Mouse (Mus musculus) midbrain, embryonic 11.5 days (tissue): Measurements from ENCODE around the gene Stk4. TPM values are rescaled to one million over a fixed set of nuclear protein-coding genes. Genes with fewer than 3 reads are reported as not detected.

Experiments used
- ATAC-seq: fragments of 200-750 bp; cut with Nextera tagmentation; 2 replicates; pipeline ENCODE4 v1.8.0; 2017; ENCODE audit warnings: moderate TSS enrichment, moderate library complexity; ENCODE audit not compliant: low FRiP score
- DNase-seq: peaks from one replicate; pipeline ENCODE4 v3.0.0; 2015; ENCODE audit warnings: low spot score; ENCODE audit errors: missing footprints
- H3K27ac ChIP-seq: fragments of 300-500 bp; sonication (generic); 2 replicates; pipeline ENCODE4 v1.5.1; 2014; ENCODE audit warnings: low read depth, low read length
- H3K27me3 ChIP-seq: fragments of 300-500 bp; sonication (generic); 2 replicates; pipeline ENCODE4 v1.6.1; 2014; ENCODE audit warnings: mild to moderate bottlenecking, low read length, moderate library complexity, mixed read lengths; ENCODE audit not compliant: control insufficient read depth, insufficient read depth
- H3K36me3 ChIP-seq: fragments of 300-500 bp; sonication (generic); 2 replicates; pipeline ENCODE4 v1.6.1; 2014; ENCODE audit warnings: mild to moderate bottlenecking, low read length, moderate library complexity, mixed read lengths; ENCODE audit not compliant: control insufficient read depth, insufficient read depth
- H3K4me1 ChIP-seq: fragments of 300-500 bp; sonication (generic); 2 replicates; pipeline ENCODE4 v1.6.1; 2014; ENCODE audit warnings: low read length; ENCODE audit not compliant: control insufficient read depth, insufficient read depth
- H3K4me2 ChIP-seq: fragments of 300-500 bp; sonication (generic); 2 replicates; pipeline ENCODE4 v1.6.1; 2014; ENCODE audit warnings: mild to moderate bottlenecking, moderate library complexity
- H3K4me3 ChIP-seq: fragments of 300-500 bp; sonication (generic); 2 replicates; pipeline ENCODE4 v1.5.1; 2014; ENCODE audit warnings: low read depth, low read length
- H3K9ac ChIP-seq: fragments of 300-500 bp; sonication (generic); 2 replicates; pipeline ENCODE4 v1.6.1; 2014; ENCODE audit warnings: low read length
- H3K9me3 ChIP-seq: fragments of 300-500 bp; sonication (generic); 2 replicates; pipeline ENCODE4 v1.6.1; 2016; ENCODE audit warnings: low read length; ENCODE audit not compliant: control insufficient read depth
- WGBS: fragments of 180-500 bp; shearing (Covaris S2); extraction: QIAGEN DNeasy Blood & Tissue Kit; methylation state at CpG from one replicate; pipeline ENCODE4 v1.1.7; 2014; 5-methylcytosine and 5-hydroxymethylcytosine counted together
- polyA plus RNA-seq: library from polyadenylated mRNA; unstranded; fragments of >200 nt; fragmentation: Nextera tagmentation; extraction: Ambion mirVana; gene quantifications from 2 replicates; pipeline ENCODE4 v1.2.1, GENCODE M21; 2014

Gene Stk4
- polyA plus RNA-seq, 1 experiment from 2014 or later, result 33.2 TPM

DNA sequence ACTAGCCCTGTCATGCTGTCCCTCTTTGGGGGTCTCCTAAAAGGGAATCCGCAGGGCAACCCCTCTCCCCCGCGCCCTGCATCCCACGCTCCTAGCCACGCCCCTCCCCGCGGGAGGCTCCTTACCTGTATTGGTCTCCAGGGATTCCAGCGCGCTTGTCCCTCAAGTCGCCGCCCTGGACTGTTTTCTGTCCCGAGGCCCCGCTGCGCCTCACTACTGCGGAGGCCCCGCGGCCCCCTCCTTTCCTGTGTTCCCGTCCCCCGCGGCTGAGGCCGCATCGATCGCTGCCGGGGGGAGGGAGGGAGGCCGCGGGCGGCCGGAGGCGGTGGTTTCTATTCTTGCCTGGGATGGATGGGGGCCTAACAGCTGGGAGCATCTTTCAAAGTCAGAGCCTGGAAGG lies 100.8 kb downstream of the Stk4 start, which contains the start of gene Kcns1:
Gene Kcns1 (minus strand): TSS at position 212 of the 400 bp plus-strand sequence.
- H3K9ac ChIP-seq, result peak within 1 kb of the TSS; percentile 45; the same call in 1 of the 2 replicates
- peak within 1 kb of the TSS; percentile 59 for H3K4me2 ChIP-seq
- peaks cover 55% of the 10 kb centered on the region for H3K27me3 ChIP-seq
- peaks cover 14% of the 10 kb centered on the region for H3K4me1 ChIP-seq
- H3K36me3 ChIP-seq, result no peaks in the 10 kb centered on the region
- peak within 1 kb of the TSS; percentile 32 for H3K4me3 ChIP-seq
- H3K27ac ChIP-seq, result no peak within 1 kb of the TSS
- no peak for DNase-seq
- WGBS, result 1% methylated on average over 25 of the region's 29 CpGs
- no peaks in the 10 kb centered on the region for H3K9me3 ChIP-seq
- ATAC-seq, result peak; percentile 54; the same call in 1 of the 2 replicates

- peaks cover 12% of the 10 kb centered on the region for H3K4me1 ChIP-seq
- H3K27me3 ChIP-seq, result peaks cover 36% of the 10 kb centered on the region
- H3K4me2 ChIP-seq, result no peak overlapping the region
- H3K9me3 ChIP-seq, result no peaks in the 10 kb centered on the region
- no peak overlapping the region for H3K9ac ChIP-seq
- 77% methylated on average over 3 of the region's 3 CpGs for WGBS
- H3K27ac ChIP-seq, result no peak overlapping the region
- no peak for DNase-seq
- H3K36me3 ChIP-seq, result no peaks in the 10 kb centered on the region
- ATAC-seq, result no peak
- no peak overlapping the region for H3K4me3 ChIP-seq
These were observed 103.3 kb downstream of the Stk4 start for GRCm38 (mm10) chr2:164173394-164173793.

DNA sequence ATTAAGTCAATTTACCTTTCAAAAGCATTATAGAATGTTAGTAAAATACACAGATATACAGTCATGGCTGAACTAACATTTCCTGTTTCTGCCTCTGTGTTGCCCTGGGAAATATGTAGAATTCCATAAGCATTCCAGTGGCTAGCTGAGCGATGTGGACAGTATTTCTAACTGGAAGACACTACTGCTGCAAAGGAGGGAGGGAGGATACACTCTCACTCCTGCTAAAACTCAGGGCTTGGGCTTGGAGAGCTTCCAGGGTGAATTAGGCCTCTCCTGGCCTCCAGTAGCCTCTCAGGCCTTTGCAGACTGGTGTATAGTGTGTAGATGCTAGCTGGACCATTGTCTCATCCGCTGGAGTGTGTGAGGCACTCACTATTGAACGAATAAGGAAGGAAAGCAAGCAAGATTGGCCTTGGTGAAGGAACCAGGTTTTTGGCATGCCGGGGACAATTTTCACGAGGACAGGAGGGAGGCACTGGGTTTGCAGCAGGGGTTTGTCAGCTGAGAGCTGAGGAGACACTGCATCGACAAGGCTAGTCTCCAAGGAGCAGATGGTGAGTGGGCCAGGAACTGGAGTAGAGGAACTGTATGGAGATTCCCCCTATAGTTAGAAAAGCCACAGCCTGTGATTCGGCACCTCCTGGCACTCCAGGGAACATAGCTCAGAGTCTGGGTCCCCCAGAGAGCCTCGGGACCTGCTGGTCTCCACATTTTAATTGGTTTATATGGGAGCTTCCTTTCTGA lies 104.7 kb downstream of the Stk4 start:
- DNase-seq, result no peak
- ATAC-seq, result no peak
- no peak overlapping the region for H3K4me2 ChIP-seq
- no peaks in the 10 kb centered on the region for H3K9me3 ChIP-seq
- WGBS, result 79% methylated on average over 8 of the region's 8 CpGs
- no peak overlapping the region for H3K4me3 ChIP-seq
- H3K27me3 ChIP-seq, result peaks cover 21% of the 10 kb centered on the region
- no peak overlapping the region for H3K9ac ChIP-seq
- no peaks in the 10 kb centered on the region for H3K36me3 ChIP-seq
- H3K4me1 ChIP-seq, result peaks cover 8% of the 10 kb centered on the region
- no peak overlapping the region for H3K27ac ChIP-seq

DNA sequence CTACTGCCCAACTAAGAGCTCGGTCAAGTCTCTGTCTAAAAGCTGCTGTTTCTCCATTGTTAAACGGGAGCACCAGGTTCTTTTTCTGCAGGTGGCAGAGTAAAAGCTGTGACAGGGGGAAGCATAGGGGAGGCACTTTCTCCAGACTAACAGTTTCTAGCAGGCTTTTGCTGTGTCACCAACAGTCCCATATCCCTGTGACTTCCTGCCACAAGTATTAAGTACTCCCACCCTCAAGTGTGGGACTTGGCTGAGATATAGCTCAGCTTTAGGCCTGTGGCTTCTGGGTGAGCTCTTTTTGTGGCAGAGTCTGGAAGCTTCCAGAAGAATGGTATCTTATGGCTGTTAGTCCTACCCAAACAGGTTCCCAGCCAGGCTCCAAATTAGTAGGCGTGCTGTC lies 105.7 kb downstream of the Stk4 start:
- ATAC-seq, result no peak
- Histone ChIP-seq H3K4me3 (no peak overlapping the region), H3K27ac (no peak overlapping the region), H3K27me3 (peaks cover 11% of the 10 kb centered on the region), H3K4me1 (peaks cover 3% of the 10 kb centered on the region), H3K9ac (no peak overlapping the region), H3K4me2 (no peak overlapping the region), H3K9me3 (no peaks in the 10 kb centered on the region), H3K36me3 (no peaks in the 10 kb centered on the region)
- WGBS, result 76% methylated on average over 3 of the region's 3 CpGs
- DNase-seq, result no peak

DNA sequence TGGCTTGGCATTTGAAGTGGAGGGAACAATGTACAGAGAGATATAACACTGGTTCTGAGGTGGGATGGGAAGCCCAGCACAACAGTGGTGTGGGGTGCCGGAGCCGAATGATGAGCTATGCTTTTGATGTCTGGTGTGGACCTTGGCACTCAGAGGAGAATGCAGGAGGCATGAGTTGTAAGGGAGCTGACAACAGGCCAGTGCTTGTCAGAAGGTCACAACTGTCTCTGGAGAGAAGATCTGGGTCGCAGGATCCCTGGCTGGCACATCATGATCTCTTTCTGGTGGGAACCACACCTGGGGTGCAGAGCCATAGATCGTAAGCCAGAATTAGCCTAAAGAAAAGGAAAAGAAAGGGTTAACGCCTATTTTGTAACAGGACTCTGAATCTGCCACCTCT lies 107.7 kb downstream of the Stk4 start:
- no peaks in the 10 kb centered on the region for H3K36me3 ChIP-seq
- H3K4me1 ChIP-seq, result no peaks in the 10 kb centered on the region
- no peak overlapping the region for H3K4me2 ChIP-seq
- no peak overlapping the region for H3K9ac ChIP-seq
- ATAC-seq (no peak), DNase-seq (no peak)
- 88% methylated on average over 5 of the region's 5 CpGs for whole genome bisulfite sequencing
- H3K27ac ChIP-seq, result no peak overlapping the region
- H3K4me3 ChIP-seq, result no peak overlapping the region
- H3K27me3 ChIP-seq, result no peaks in the 10 kb centered on the region
- H3K9me3 ChIP-seq, result no peaks in the 10 kb centered on the region

GRCm38 (mm10) chr2:164180124-164180523 lies 110.0 kb downstream of the Stk4 start:
- ATAC-seq (no peak), DNase-seq (no peak)
- H3K36me3 ChIP-seq, result no peaks in the 10 kb centered on the region
- H3K27me3 ChIP-seq, result no peaks in the 10 kb centered on the region
- no peak overlapping the region for H3K27ac ChIP-seq
- no peak overlapping the region for H3K9ac ChIP-seq
- WGBS, result 39% methylated on average over 3 of the region's 3 CpGs
- no peaks in the 10 kb centered on the region for H3K9me3 ChIP-seq
- peaks cover 3% of the 10 kb centered on the region; the same call in 1 of the 2 replicates for H3K4me1 ChIP-seq
- no peak overlapping the region for H3K4me2 ChIP-seq
- no peak overlapping the region for H3K4me3 ChIP-seq

DNA sequence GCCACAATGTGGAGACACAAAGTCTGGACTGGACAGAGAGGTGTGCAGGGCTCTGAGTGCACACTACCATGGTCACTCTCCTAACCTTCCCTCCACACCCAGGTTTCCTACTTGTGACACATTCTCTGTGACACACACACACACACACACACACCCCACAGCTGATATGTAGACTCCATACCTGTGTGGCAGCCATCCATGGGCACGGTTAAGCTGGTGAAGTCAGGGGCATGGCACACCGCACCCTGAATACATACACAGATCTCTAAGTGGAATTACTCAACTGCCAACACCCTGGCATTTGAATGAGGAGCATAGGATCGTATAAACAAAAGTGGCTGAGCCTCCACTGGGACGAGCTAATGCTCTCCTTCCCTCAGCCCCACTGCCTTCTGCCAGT lies 110.6 kb downstream of the Stk4 start:
- no peak for DNase-seq
- no peaks in the 10 kb centered on the region for H3K27me3 ChIP-seq
- H3K9me3 ChIP-seq, result no peaks in the 10 kb centered on the region
- H3K4me2 ChIP-seq, result no peak overlapping the region
- H3K27ac ChIP-seq, result no peak overlapping the region
- H3K36me3 ChIP-seq, result no peaks in the 10 kb centered on the region
- no peak for ATAC-seq
- WGBS, result 87% methylated on average over 4 of the region's 4 CpGs
- no peak overlapping the region for H3K9ac ChIP-seq
- no peak overlapping the region for H3K4me3 ChIP-seq
- peaks cover 3% of the 10 kb centered on the region; the same call in 1 of the 2 replicates for H3K4me1 ChIP-seq

DNA sequence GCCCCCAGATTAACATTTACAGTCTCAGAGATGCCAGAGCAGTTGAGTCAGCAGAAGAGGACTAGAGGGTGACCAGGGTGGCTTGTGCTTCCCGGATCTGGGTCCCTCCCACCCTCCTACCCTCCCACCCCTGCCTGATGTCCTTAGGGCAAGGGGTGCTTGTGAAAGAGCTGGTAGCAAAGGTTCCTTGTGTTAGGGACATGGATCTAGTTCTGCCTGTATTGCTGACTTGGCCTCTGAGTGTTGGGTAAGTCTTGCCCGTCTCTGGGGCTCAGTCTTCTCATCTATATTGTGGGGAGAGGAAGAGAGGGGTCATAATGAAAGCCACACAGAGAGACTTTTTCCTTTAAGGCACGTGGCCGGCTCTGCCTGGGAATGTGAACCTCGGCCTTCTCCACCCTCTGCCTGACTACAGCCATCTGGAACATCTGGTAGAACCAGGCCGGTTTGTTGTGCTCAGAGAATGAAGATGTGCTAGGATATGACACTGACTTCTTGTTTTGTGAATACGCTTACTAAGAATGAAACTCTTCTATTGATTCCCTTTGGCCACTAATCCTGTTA lies 112.7 kb downstream of the Stk4 start, which contains the start of gene Wfdc5:
Gene Wfdc5 (minus strand): TSS at position 51 of the 564 bp plus-strand sequence.
- Histone ChIP-seq H3K27ac (no peak within 1 kb of the TSS), H3K36me3 (no peaks in the 10 kb centered on the region), H3K4me1 (peaks cover 3% of the 10 kb centered on the region; the same call in 1 of the 2 replicates), H3K4me2 (no peak within 1 kb of the TSS), H3K9me3 (no peaks in the 10 kb centered on the region), H3K27me3 (no peaks in the 10 kb centered on the region), H3K4me3 (no peak within 1 kb of the TSS), H3K9ac (no peak within 1 kb of the TSS)
- ATAC-seq (no peak), DNase-seq (no peak)
- WGBS, result 66% methylated on average over 7 of the region's 7 CpGs

DNA sequence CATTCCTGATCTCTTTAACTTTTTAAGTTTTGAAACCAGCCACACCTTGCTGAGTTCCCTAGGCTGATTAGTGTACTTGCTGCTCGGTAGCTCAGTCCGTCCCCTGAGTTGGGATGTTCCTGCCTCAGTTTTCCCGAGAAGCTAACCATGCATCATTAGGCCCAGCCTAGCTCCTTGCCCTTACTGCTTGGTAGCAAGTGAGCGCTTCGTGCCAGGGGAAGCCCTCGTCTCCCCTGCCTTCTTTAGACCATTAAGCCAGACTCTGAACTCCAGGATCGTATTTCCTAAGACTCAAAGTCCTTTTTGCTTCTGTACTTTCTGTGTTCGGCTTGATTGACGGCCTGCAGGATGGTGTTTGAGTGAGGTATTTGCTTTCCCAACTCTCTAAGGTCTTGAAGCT lies 113.2 kb downstream of the Stk4 start:
- WGBS, result 72% methylated on average over 9 of the region's 9 CpGs
- no peak for DNase-seq
- Histone ChIP-seq H3K27me3 (no peaks in the 10 kb centered on the region), H3K4me3 (no peak overlapping the region), H3K4me2 (no peak overlapping the region), H3K9ac (no peak overlapping the region), H3K27ac (no peak overlapping the region), H3K9me3 (no peaks in the 10 kb centered on the region), H3K4me1 (peaks cover 3% of the 10 kb centered on the region; the same call in 1 of the 2 replicates), H3K36me3 (no peaks in the 10 kb centered on the region)
- no peak for ATAC-seq
